Comparison of ENCODE assay signal across 7 mouse cellular contexts in genomic region chr11:98928186-98928893, GRCm38 (mm10). TPM values are rescaled to one million over a fixed set of nuclear protein-coding genes. Genes with fewer than 3 reads are reported as not detected.
DNase-seq lines count a peak whose midpoint lies in the region; ATAC-seq and TF ChIP-seq lines count a peak whose summit lies in the region.

No protein-coding gene starts in this region.

- H3K9me3 ChIP-seq in forebrain, embryonic 12.5 days, result no peaks in the 10 kb centered on the region

- H3K4me3 ChIP-seq in forebrain, embryonic 12.5 days (replicated peaks), result peak overlapping the region; percentile 51
- peak overlapping the region; percentile 76 for H3K4me3 ChIP-seq in olfactory bulb, adult 2 months (ENCODE audit: insufficient read depth, low read depth, low read length)

- TF ChIP-seq POLR2A in olfactory bulb, adult 2 months (IDR thresholded peaks at IDR 0.05; ENCODE audit: insufficient read depth, low read depth, low read length), result no peak

- H3K27me3 ChIP-seq in forebrain, embryonic 12.5 days, result peaks cover 18% of the 10 kb centered on the region

- H3K4me2 ChIP-seq in forebrain, embryonic 12.5 days, result peak overlapping the region; percentile 79

- no peak for TF ChIP-seq CTCF in olfactory bulb, adult 2 months (IDR thresholded peaks at IDR 0.05; ENCODE audit: insufficient read depth, low read depth, low read length)

- 14% methylated on average over 12 of the region's 12 CpGs for WGBS in forebrain, embryonic 12.5 days
- WGBS in olfactory bulb, adult 2 months, result 33% methylated on average over 12 of the region's 12 CpGs

- no peaks in the 10 kb centered on the region for H3K36me3 ChIP-seq in forebrain, embryonic 12.5 days (replicated peaks)

- peak; percentile 58 for DNase-seq in retina, postnatal 1 day
- no peak for DNase-seq in retina, embryonic 14.5 days (ENCODE audit: low spot score)
- peak; percentile 53 for DNase-seq in kidney, postnatal 14 days
- DNase-seq in thymus, postnatal 14 days, result no peak

- ATAC-seq in forebrain, embryonic 12.5 days (ENCODE audit: low FRiP score), result no peak
- no peak for ATAC-seq in granulocyte monocyte progenitor cell, adult 5-6 weeks (replicated peaks; ENCODE audit: poor library complexity, severe bottlenecking)

- peak overlapping the region; percentile 64 for H3K9ac ChIP-seq in forebrain, embryonic 12.5 days

- no peak overlapping the region for H3K27ac ChIP-seq in forebrain, embryonic 12.5 days
- H3K27ac ChIP-seq in olfactory bulb, adult 2 months (ENCODE audit: insufficient read depth, low read depth, low read length), result no peak overlapping the region

- peaks cover 93% of the 10 kb centered on the region for H3K4me1 ChIP-seq in forebrain, embryonic 12.5 days
- peaks cover 72% of the 10 kb centered on the region for H3K4me1 ChIP-seq in olfactory bulb, adult 2 months (ENCODE audit: control insufficient read depth, insufficient read depth, low read length)

RNA-seq across cellular contexts. Expression of gene Rara, which starts 0.7 kb away (rescaled TPM):
- polyA plus RNA-seq in forebrain, embryonic 12.5 days (2016; fragmentation: Nextera tagmentation; extraction: Ambion mirVana), result 14.0 and 16.4 TPM in 2 replicates
- polyA plus RNA-seq in olfactory bulb, adult 2 months (2012; ENCODE audit: insufficient read depth, insufficient read length, low replicate concordance, missing spikeins), result not detected in 2 replicates
- total RNA-seq in granulocyte monocyte progenitor cell, adult 5-6 weeks (2014; fragmentation: Nextera tagmentation), result 3.8 and 8.8 TPM in 2 replicates
- 1.9 and 3.1 TPM in 2 replicates for total RNA-seq in granulocyte monocyte progenitor cell, adult 5-6 weeks (2017)

RNA-seq across cellular contexts. Expression of gene Cdc6, which starts 20.7 kb away (rescaled TPM):
- polyA plus RNA-seq in forebrain, embryonic 12.5 days (2016; fragmentation: Nextera tagmentation; extraction: Ambion mirVana), result 38.0 and 43.1 TPM in 2 replicates
- polyA plus RNA-seq in olfactory bulb, adult 2 months (2012; ENCODE audit: insufficient read depth, insufficient read length, low replicate concordance, missing spikeins), result not detected in 2 replicates
- 47.8 and 58.8 TPM in 2 replicates for total RNA-seq in granulocyte monocyte progenitor cell, adult 5-6 weeks (2014; fragmentation: Nextera tagmentation)
- 30.3 and 43.5 TPM in 2 replicates for total RNA-seq in granulocyte monocyte progenitor cell, adult 5-6 weeks (2017)

RNA-seq across cellular contexts. Expression of gene Gjd3, which starts 54.5 kb away (rescaled TPM):
- 0.24 and 0.47 TPM in 2 replicates for polyA plus RNA-seq in forebrain, embryonic 12.5 days (2016; fragmentation: Nextera tagmentation; extraction: Ambion mirVana)
- polyA plus RNA-seq in olfactory bulb, adult 2 months (2012; ENCODE audit: insufficient read depth, insufficient read length, low replicate concordance, missing spikeins), result not detected in 2 replicates
- total RNA-seq in granulocyte monocyte progenitor cell, adult 5-6 weeks (2014; fragmentation: Nextera tagmentation), result not detected in 2 replicates
- total RNA-seq in granulocyte monocyte progenitor cell, adult 5-6 weeks (2017), result 1.8 TPM in 1 of 2 replicates, not detected in the other

Comparison
In these comparisons a context has a peak if more than half of its experiments do, and no peak if none do; other contexts are left out.
1. DNase-seq: peak in retina, postnatal 1 day (single experiment) and kidney, postnatal 14 days (single experiment); none in retina, embryonic 14.5 days (single experiment) and thymus, postnatal 14 days (single experiment).
2. RNA of gene Cdc6, which starts 20.7 kb away (polyA plus RNA-seq): 38.0 to 43.1 TPM in forebrain, embryonic 12.5 days; not detected in olfactory bulb, adult 2 months; every median in the first group is over 10 times any median in the second.